Mouse (Mus musculus) urinary bladder, postnatal 36 days (tissue): ENCODE measurements around the gene Hrasls5.

Source experiments
- DNase-seq, 2 experiments: peaks; one replicate each; pipeline ENCODE4 v3.0.0; 2022; ENCODE audit warnings: low spot score in 2 of 2, mixed read lengths in 1 of 2

Hrasls5 gene

GRCm38 (mm10) chr19:7611942-7612757, at the start of gene Hrasls5:
Gene Hrasls5, plus strand, starts transcription at chr19:7612541.
- no peak for DNase-seq

GRCm38 (mm10) chr19:7562601-7563129, 49.7 kb upstream of the Hrasls5 start:
- DNase-seq, result no peak

- DNase-seq, result no peak
These were observed 48.7 kb upstream of the Hrasls5 start for GRCm38 (mm10) chr19:7563676-7564075.

GRCm38 (mm10) chr19:7564457-7564856, 47.9 kb upstream of the Hrasls5 start:
- no peak for DNase-seq

GRCm38 (mm10) chr19:7566826-7567225, 45.5 kb upstream of the Hrasls5 start:
- no peak for DNase-seq

- DNase-seq, result no peak
These were observed 44.0 kb upstream of the Hrasls5 start for GRCm38 (mm10) chr19:7568364-7568763.

GRCm38 (mm10) chr19:7569650-7570049, 42.7 kb upstream of the Hrasls5 start:
- no peak for DNase-seq

- DNase-seq, result no peak
These were observed 36.2 kb upstream of the Hrasls5 start for GRCm38 (mm10) chr19:7576180-7576579.

- no peak for DNase-seq
These were observed 34.6 kb upstream of the Hrasls5 start for GRCm38 (mm10) chr19:7577710-7578109.

GRCm38 (mm10) chr19:7581042-7581441, 31.3 kb upstream of the Hrasls5 start:
- peak in 1 of 2 experiments; percentile 21 for DNase-seq

GRCm38 (mm10) chr19:7583101-7583500, 29.2 kb upstream of the Hrasls5 start:
- DNase-seq, result peak in 1 of 2 experiments; percentile 37

- no peak for DNase-seq
These were observed 28.7 kb upstream of the Hrasls5 start for GRCm38 (mm10) chr19:7583599-7583998.

GRCm38 (mm10) chr19:7585279-7585678, 27.1 kb upstream of the Hrasls5 start:
- DNase-seq, result no peak

- no peak for DNase-seq
These were observed 26.6 kb upstream of the Hrasls5 start for GRCm38 (mm10) chr19:7585764-7586163.

GRCm38 (mm10) chr19:7590795-7591194, 21.5 kb upstream of the Hrasls5 start:
- no peak for DNase-seq

- DNase-seq, result no peak
These were observed 20.3 kb upstream of the Hrasls5 start for GRCm38 (mm10) chr19:7592018-7592417.

GRCm38 (mm10) chr19:7595534-7595933, 16.8 kb upstream of the Hrasls5 start:
- peak in 1 of 2 experiments; percentile 42 for DNase-seq

- DNase-seq, result no peak
These were observed 13.9 kb upstream of the Hrasls5 start for GRCm38 (mm10) chr19:7598481-7598880.

GRCm38 (mm10) chr19:7601551-7601950, 10.8 kb upstream of the Hrasls5 start:
- DNase-seq, result peak in 1 of 2 experiments; percentile 62

- no peak for DNase-seq
These were observed 8.2 kb upstream of the Hrasls5 start for GRCm38 (mm10) chr19:7604107-7604506.

GRCm38 (mm10) chr19:7605013-7605412, 7.3 kb upstream of the Hrasls5 start:
- DNase-seq, result no peak

- DNase-seq, result no peak
These were observed 6.2 kb upstream of the Hrasls5 start for GRCm38 (mm10) chr19:7605930-7606783.
